Mouse (Mus musculus) heart, adult 8-10 months (tissue): ENCODE measurements around the gene AC131692.1. TPM values are rescaled to one million over a fixed set of nuclear protein-coding genes. Genes with fewer than 3 reads are reported as not detected.
"Not testable (repeated sequence)": the region's sequence is repeated elsewhere in the genome, so short reads cannot be mapped to it uniquely, and the experiment has no call there.

Experiments
- DNase-seq: peaks from one replicate; pipeline ENCODE4 v3.0.0; 2022; ENCODE audit warnings: low spot score
- total RNA-seq, 4 experiments: library from RNA; stranded (reverse); gene quantifications; 2 replicates each; pipeline ENCODE4 v1.2.4; 2022

AC131692.1 gene
- total RNA-seq, 4 experiments from 2014 or later: not detected

DNA sequence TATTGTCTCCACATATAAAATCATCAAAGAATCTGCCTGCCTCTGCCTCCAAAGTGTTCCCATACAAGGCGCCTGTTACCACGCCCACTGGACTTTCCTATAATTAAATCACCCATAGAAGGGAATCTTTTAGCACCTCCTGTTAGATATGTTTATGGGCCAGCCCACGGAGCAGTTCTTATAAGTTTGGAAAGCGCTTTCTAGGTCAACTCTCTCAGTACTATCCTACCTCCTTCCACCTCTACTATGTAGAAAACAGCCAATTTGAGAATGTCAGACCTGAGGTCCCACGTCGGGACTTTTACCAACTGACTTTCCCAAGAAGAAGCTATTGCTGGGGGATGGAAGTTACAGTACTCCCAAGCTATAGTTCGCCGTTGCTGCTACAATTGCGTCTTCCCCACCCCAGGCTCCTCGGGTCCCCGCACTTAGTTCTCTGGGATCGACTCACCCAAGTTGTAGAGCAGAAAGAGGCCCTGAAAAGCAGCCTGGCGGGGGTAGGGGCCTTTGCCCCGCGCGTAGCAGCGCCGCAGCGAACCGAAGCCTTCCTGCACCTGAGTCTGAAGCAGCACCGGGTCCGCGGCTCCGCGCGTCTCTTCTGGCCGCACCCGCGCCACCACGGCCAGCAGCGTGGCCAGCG, 23.2 kb downstream of the AC131692.1 start:
- DNase-seq: no peak

DNA sequence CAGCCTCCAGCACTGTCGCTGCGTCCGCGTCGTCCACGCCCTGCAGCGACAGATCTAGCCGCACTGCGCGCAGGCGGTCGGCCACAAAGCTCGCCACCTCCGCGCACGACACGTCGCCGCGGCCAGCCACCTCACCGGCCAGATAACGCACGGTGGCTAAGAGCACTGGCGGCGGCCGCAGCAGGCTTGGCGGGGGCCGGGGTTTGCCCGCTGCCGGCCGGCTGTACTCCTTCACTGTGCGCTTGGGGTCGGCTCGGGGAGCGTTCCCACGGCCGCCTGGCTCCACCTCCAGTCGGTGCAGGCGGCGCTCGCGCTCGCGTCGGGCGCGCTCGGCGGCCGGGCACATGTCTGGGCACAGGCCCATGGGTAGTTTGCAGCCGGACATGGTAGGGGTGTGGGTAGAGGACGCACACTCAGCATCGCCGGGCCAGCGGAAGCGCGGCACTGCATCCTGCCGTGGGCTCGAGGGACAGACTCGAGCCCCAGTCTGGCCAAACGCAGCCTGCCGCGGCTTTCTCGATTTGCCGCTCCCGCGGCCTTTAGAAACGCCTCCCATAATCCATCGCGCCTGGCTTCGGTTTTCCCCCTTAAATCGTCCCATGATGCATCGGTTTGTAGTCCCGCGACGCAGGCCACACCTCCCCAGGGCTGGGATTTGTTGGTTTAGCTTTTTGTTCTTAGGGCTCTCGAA, 23.9 kb downstream of the AC131692.1 start, which contains the start of gene Sac3d1:
Gene Sac3d1, minus strand, starts transcription at position 665 of the 691 bp plus-strand sequence.
- DNase-seq: peak; percentile 93

DNA sequence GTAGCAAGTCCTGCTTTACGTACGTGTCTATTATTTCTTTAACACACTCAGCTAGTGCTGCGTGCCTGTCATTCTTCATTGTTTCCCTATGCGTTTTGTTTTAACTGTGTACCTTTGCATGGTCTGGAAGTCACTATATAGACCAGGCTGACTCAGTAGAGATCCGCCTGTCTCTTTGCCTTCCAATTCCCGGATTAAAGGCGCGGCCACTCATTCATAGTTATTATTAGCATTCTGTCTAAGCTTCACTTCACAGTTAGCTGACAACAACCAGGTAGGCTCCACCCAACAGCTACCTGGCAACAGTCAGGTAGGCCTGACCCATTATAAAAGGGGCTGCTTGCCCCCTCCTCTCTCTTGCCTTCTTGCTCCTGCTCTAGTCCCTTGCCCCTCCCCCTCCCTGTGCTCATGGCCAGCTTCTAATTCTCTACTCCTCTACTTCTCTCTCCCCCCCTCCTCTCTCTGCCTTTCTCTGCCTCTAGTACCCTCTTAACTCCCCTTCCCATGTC, 24.5 kb downstream of the AC131692.1 start:
- no peak for DNase-seq

DNA sequence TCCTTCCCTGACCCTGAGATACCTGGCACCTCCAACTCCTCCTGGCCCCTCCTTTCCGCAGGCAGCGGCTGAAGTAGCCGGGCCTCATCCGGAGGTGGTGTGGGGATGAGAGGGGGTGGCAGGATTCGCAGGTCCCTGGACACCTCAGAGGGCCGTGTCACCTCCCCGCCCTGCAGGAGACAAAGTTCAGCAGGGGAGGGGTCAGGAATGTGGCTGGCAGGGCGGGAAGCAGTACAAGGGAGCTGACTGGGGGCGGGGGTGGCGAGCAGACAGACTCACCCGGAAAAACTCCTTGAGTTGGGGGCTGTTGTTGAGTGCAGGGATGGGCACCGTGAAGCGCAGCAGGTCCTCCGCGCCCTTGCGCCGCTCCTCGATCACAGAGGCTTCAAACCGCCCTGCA, 27.5 kb downstream of the AC131692.1 start:
- no peak for DNase-seq

GRCm38 (mm10) chr19:6123330-6123729, 29.1 kb downstream of the AC131692.1 start:
- no peak for DNase-seq

- no peak for DNase-seq
Measured at GRCm38 (mm10) chr19:6124898-6125297, 30.7 kb downstream of the AC131692.1 start.

GRCm38 (mm10) chr19:6126289-6126688, 32.1 kb downstream of the AC131692.1 start:
- peak; percentile 56 for DNase-seq

DNA sequence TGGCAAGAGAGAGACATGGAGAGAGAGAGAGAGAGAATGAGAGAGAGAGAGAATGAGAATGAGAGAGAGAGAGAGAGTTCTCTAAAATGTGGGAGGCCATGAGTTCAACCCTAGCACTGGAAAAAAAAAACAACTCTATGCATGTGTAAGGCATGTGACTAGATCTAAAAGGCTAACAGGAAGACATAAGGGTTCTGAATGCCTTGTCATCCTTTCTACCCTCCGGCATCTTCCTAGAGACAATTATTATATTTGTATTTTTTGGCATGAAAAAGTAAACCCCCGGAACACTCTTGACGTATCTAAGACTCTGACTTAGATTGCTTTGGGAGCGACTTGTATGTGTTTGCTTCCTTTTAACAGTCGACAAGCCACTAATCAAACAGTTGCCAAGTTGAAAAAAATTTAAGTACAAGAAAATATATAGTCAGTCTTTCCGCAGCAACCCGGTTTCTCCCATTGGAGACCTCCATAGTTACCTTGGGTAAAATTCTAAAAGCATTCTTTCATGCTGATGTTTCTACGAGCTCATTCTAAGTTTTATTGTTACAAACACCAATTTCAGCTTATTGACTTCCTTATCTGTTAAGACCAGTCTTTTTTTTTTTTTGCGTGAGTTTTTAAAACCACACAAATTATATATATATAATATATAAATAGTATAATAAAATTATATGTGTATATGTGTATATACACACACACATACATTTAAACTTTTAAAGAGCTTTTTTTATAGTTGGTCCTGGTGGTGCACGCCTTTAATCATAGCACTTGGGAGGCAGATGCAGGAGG, 32.8 kb downstream of the AC131692.1 start:
- no peak for DNase-seq

GRCm38 (mm10) chr19:6127760-6128341, 33.6 kb downstream of the AC131692.1 start, which contains the start of gene Snx15:
Gene Snx15 (minus strand): TSS chr19:6128304.
- peak; percentile 95 for DNase-seq

DNA sequence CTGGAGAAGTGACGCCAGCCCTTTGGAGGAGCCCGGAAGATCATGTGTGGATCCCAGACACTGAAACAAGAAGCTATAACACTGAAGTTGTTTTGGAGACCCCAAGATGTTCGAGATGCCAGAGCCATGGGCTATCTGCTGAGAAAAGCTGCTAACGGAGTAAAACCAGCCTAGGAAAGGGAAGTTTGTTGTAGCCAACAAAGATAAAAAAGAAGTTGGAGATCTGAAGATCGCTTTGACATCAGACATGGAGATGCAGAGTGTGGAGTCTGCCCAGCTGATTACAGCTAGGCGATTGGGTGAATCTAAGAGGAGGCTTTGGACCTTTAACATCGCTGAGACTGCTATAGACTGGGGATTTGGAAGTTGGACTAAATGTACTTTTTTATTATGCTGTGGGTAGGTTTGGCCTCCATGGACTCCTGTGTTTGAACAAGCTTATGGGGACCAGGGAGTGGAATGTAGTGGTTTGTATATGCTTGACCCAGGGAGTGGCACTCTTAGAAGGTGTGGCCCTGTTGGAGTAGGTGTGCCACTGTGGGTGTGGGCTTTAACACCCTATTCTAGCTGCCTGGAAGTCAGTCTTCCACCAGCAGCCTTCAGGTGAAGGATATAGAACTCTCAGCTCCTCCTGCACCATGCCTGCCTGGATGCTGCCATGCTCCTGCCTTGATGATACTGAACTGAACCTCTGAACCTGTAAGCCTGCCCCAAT, 36.4 kb downstream of the AC131692.1 start:
- not testable (repeated sequence) for DNase-seq

DNA sequence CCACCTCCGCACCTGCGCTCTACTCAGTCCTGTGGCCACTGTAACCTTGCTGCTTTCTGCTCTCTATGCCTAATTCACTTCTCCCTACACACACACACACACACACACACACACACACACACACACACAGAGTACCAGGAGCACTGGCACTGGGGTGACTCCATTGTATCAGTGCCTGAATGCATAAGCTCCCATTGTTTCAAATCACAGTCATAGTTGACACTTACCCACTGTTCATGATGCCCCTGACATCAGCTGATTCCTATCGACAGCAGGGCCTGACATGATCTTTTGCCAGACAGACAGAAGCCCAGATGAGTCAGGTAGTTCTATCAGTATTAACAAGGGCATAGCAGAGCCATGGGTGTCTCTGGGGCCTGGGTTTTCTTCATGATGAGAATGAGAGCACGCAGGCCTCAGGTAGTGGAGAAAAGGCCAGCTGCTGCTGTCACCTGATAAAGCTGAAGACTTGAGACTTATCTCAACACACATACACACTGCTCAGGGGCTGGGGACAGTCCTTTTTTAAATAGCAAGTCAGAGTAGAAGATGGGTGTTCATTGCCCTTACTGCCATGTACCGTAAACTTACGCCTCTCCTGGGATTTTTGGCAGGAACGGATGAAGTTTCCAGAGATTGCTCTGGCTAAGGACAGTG, 38.1 kb downstream of the AC131692.1 start:
- no peak for DNase-seq

GRCm38 (mm10) chr19:6133197-6133596, 39.0 kb downstream of the AC131692.1 start:
- not testable (repeated sequence) for DNase-seq

GRCm38 (mm10) chr19:6136397-6136796, 42.2 kb downstream of the AC131692.1 start:
- DNase-seq: no peak

- no peak for DNase-seq
Measured at GRCm38 (mm10) chr19:6139701-6140100, 45.5 kb downstream of the AC131692.1 start.

DNA sequence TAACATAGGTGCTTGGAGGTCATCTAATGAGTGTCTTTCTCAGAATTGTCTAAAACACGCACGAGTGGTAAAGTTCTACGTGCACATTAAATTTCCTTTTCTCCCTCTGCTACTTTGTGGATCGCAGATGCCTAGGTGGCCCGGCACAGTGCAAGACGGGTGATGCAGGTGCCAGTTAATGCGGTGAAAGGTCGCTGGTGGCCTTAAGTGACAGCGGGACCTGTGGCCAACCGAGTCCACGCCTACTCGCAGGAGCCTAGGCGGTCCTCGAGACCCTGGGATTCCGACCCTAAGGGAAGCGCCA, 46.1 kb downstream of the AC131692.1 start:
- DNase-seq: no peak

- DNase-seq: peak; percentile 90
Measured at GRCm38 (mm10) chr19:6140678-6141393, 46.6 kb downstream of the AC131692.1 start, which contains the start of gene Batf2. Gene Batf2 (plus strand): TSS chr19:6140983.

- peak; percentile 80 for DNase-seq
Measured at GRCm38 (mm10) chr19:6141394-6141749, 47.2 kb downstream of the AC131692.1 start, which contains the start of gene Arl2. Gene Arl2 (minus strand): TSS chr19:6141548.

- DNase-seq: no peak
Measured at GRCm38 (mm10) chr19:6144842-6145241, 50.6 kb downstream of the AC131692.1 start.
